Mouse (Mus musculus) ovary, postnatal 10 days (tissue): ENCODE data around the gene Zfp770.
"Not testable (repeated sequence)": the region's sequence is repeated elsewhere in the genome, so short reads cannot be mapped to it uniquely, and the experiment has no call there.

Experiments
- DNase-seq: peaks from one replicate; pipeline ENCODE4 v3.0.0; 2022; ENCODE audit warnings: low spot score

Gene Zfp770

GRCm38 (mm10) chr2:114200932-114201559, at the start of gene Zfp770:
Gene Zfp770 (minus strand): TSS chr2:114201469.
- peak; percentile 63 for DNase-seq

DNA sequence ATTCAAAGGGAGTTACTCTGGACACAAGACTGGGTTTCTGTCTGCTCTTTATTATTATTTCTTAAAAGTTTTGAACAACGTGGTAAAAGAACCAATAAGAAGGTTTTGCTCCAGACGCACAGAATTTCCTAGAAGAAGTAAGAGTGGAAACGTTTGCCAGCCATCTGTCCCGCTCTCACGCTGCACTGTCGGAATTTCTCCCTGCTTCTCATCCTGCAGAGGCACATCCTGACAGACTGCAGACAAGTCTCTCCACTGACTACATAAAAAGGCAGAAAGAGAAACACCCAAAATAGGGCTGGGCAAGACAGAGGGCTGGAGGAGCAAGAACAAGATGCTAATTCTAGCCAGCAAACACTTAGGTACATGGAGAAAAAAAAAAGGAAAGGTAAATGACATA, 48.2 kb upstream of the Zfp770 start:
- no peak for DNase-seq

DNA sequence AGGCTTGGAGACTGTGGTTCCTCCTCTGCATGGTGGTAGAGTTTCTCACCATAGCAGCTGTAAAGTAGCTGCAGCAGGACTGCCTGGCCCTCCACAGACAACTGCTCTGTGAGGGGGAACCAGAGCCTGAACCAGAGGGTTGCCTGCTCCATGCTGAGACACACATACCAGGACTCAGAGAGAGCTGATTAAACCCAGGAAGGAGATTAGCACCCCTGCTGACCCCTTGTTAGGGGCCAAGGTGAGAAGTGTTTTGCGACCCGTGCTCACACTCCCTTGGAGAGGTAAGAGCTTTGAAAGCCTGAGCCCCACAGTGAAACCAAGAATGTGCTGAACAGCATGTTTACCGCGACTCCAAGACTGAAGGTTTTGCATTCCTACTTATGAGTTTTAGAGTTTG, 36.4 kb upstream of the Zfp770 start:
- no peak for DNase-seq

DNA sequence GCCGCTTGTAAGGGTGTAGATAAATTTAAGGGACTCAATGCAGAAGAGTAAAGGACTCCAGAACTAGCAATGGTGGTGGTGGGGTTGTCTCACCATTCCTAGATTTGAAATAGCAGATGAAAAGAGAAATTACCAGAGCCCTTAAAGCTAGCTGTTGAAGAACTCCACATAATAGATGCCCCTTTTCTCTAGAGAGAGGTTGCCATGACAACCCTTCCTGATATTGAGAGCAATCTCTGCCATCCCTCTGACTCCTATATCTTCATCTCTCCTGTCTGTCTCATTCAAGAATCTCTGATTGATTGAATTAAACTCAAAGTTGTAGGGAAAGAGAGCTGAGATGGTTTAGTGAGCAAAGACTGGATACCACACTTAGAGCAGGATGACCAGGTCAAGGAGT, 35.3 kb upstream of the Zfp770 start:
- DNase-seq: no peak

DNA sequence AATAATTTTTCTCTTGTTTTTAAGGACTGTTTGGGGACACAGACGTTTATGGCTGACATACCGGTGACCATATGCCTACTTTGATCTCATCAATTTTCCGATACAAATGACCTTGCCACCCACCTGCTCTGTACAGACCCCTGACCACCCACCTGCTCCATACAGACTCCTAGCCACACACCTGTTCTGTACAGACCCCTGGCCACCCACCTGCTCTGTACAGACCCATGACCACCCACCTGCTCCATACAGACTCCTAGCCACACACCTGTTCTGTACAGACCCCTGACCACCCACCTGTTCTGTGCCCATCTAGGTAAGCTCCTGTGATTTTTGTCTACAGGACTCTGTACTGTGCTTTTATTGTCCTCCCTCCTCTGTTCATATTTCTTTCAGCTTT, 34.3 kb upstream of the Zfp770 start:
- no peak for DNase-seq

DNA sequence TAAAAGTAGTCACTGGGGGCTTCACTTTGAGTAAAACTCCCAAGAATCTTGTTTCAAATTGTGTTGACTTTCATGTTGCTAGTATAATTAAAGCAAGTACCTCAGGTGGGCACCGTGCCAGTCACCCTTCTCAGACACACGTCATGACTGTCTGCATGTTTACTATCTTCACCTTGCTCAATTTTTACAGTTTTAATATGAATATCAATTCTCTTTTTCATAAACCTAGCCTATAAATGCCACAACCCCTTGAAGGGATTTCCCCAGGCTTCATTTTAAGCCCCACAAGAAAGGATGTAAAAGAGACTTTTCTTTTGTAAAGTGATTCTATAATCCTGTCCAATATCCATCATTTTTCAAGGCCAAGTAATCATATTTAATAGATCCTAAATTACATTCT, 30.0 kb upstream of the Zfp770 start:
- DNase-seq: no peak

- no peak for DNase-seq
These were observed 27.4 kb upstream of the Zfp770 start for GRCm38 (mm10) chr2:114228672-114229071.

GRCm38 (mm10) chr2:114205036-114205435, 3.8 kb upstream of the Zfp770 start:
- DNase-seq: no peak

- DNase-seq: no peak
These were observed 305 bp upstream of the Zfp770 start for GRCm38 (mm10) chr2:114201574-114201973.

- DNase-seq: no peak
These were observed 4.8 kb downstream of the Zfp770 start for GRCm38 (mm10) chr2:114196421-114196820.

DNA sequence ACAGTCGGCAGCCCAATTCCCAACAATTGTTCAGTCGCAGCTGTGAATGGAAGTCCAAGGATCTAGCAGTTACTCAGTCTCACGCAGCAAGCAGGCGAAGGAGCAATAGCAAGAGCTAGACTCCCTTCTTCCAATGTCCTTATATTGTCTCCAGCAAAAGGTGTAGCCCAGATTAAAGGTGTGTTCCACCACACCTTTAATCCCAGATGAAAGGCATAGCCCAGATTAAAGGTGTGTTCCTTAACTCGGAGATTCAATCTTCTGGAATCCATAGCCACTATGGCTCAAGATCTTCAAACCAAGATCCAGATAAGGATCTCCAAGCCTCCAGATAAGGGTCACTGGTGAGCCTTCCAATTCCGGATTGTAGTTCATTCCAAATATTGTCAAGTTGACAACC, 14.3 kb downstream of the Zfp770 start, which contains the start of gene Aqr:
Gene Aqr, minus strand, starts transcription at position 101 of the 400 bp plus-strand sequence.
- not testable (repeated sequence) for DNase-seq

- no peak for DNase-seq
These were observed 23.2 kb downstream of the Zfp770 start for GRCm38 (mm10) chr2:114177802-114178733.

- peak; percentile 32 for DNase-seq
These were observed 26.4 kb downstream of the Zfp770 start for GRCm38 (mm10) chr2:114174651-114175484.

DNA sequence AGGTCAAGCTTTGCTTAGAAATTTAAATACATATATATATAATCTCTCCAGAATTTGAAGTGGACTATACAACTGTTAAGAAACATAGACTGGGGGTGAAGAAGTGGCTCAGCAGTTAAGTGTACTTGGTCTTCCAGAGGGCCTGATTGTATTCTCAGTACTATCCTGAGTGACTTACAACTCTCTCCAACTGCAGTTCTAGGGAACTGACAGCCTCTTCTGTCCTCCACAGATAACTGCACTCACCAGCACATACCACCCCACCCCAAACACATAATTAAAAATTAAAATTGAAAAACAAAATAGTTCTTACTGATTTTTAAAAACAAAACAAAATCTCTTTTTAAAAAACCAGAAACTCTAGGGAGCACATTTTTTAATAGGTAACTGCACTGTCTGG, 28.0 kb downstream of the Zfp770 start:
- DNase-seq: no peak

DNA sequence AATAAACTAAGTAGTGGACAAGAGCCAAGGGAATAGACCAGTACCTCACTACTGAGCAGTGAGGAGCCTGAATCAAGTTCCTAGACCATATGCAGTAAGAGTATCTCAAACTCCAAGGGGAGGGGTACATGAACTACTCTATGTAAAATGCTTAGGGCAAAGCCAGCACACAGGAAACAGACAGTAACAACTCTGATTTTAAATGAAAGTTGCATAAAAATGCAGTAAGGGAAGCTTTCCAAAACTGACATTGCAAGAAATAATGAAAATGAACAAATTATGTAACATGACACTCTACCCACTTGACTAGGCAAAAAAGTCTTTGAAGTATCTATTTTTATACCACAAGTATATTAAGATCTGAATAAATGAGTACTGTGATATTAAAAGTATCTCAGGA, 33.4 kb downstream of the Zfp770 start:
- DNase-seq: no peak

GRCm38 (mm10) chr2:114161978-114162377, 39.3 kb downstream of the Zfp770 start:
- DNase-seq: no peak

DNA sequence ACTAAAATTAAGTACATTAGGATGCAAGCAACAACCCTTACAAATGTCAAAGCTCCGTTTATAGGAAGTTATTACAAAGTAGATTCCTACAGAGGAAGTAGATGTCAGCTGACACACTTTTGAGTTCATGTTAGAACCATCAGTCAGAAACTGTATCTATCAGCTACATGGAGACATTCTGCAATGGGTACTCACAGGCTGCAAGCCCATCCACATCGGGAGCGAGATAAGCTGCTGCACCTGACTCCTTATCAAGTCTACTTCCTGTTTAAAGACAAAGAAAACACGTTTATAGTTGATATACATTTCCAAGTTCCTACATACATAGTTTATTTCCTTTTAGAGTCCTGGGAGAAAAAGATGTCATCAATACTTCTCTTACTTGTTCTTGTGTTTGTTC, 43.9 kb downstream of the Zfp770 start:
- DNase-seq: no peak

DNA sequence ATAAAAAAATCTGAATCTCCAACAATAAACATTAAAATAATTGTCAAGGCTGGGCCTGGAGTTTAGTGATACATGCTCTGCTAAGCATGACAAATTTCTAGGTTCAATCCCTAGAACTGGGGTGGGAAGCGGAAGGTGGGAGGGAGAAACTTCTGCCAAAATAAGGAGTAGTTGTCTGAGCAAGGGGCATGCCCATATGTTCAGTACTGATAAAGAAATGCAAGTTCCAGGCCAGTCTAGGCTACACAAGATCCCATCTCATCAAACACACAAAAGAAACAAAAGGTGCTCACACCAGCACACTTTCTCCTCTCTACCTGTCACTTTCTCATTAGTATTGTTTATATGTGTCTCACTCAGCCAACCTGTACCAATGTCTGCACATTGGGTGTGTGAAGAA, 44.6 kb downstream of the Zfp770 start:
- DNase-seq: no peak

DNA sequence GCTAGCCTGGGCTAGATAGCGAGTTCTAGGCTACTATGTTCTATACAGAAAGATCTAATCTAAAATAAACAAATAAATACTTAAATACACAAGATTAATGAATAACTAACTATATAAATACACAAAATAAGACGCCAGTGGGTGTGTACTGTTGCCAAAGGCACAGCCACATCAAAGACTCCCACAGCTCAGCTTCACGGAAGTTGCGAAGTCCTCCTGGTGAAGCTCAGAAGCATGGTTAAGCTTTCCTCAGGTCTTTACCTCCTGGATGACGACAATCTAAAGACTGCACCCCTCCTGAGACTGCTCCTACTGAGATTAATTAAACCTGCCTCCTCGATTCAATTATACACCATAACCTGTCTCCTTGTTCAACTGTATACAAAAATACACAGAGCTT, 48.0 kb downstream of the Zfp770 start:
- no peak for DNase-seq

DNA sequence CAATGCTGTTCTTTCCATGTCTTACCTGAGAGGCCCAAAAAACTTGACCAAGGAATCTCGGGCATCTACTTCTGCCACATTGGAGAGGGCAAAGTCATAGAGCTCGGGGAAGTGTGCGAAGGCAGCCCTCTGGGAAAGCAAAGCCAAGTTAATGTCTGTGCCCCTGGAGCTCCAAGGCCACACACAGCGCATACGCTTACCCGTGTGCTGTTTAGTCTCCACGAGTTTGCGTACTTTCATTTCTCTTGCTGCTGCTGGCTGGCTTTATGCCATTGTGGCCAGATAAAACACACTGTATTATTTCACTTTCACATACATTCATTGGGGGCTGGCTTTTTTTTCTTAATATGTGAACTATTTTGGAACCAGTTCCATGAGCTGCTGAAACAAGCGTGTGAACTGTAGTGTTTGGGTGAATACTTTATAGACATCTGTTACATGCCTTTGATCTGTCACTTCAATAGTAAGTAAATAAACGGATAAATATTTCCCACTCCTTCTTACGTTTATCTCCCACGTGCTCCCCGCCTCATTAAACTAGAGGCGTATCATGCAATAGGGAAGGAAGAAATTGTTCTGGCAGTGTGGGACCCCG, 54.3 kb downstream of the Zfp770 start:
- DNase-seq: no peak

GRCm38 (mm10) chr2:114145315-114145801, 55.9 kb downstream of the Zfp770 start:
- DNase-seq: no peak

GRCm38 (mm10) chr2:114144915-114145314, 56.4 kb downstream of the Zfp770 start:
- no peak for DNase-seq
